Mouse (Mus musculus): ENCODE measurements at regions not wholly inside any gene's neighbourhood (a gene's known extent, or its start where the extent isn't known, plus 50 kb on each side); places are given as distances from the start of the nearest gene placed in this dataset.

- no peak for DNase-seq
These were observed 72.3 kb upstream of the 1700024P04Rik start for GRCm38 (mm10) chr13:99056432-99057292.

- no peak for DNase-seq
These were observed 71.4 kb upstream of the 1700024P04Rik start for GRCm38 (mm10) chr13:99055609-99056321.

GRCm38 (mm10) chr13:99052076-99052475 is 67.7 kb upstream of the 1700024P04Rik start:
- DNase-seq = no peak

- no peak for DNase-seq
These were observed 65.3 kb upstream of the 1700024P04Rik start for GRCm38 (mm10) chr13:99049699-99050098.

- DNase-seq = no peak
These were observed 64.3 kb upstream of the 1700024P04Rik start for GRCm38 (mm10) chr13:99048651-99049100.

GRCm38 (mm10) chr13:99047219-99047618 is 62.9 kb upstream of the 1700024P04Rik start:
- DNase-seq = no peak

GRCm38 (mm10) chr13:99046737-99047136 is 62.4 kb upstream of the 1700024P04Rik start:
- no peak for DNase-seq

- DNase-seq = no peak
These were observed 57.7 kb upstream of the 1700024P04Rik start for GRCm38 (mm10) chr13:99042086-99042485.

- no peak for DNase-seq
These were observed 56.9 kb upstream of the 1700024P04Rik start for GRCm38 (mm10) chr13:99041256-99041655.

- DNase-seq = no peak
These were observed 56.5 kb upstream of the 1700024P04Rik start for GRCm38 (mm10) chr13:99040846-99041245.

GRCm38 (mm10) chr13:99040171-99040570 is 55.8 kb upstream of the 1700024P04Rik start:
- DNase-seq = no peak

GRCm38 (mm10) chr13:99039063-99039385 is 54.7 kb upstream of the 1700024P04Rik start:
- DNase-seq = no peak

- no peak for DNase-seq
These were observed 54.1 kb upstream of the 1700024P04Rik start for GRCm38 (mm10) chr13:99038198-99039062.

GRCm38 (mm10) chr13:99037131-99037530 is 52.8 kb upstream of the 1700024P04Rik start:
- no peak for DNase-seq

All from B cell, adult 2 months (primary cell).